Mouse (Mus musculus) kidney, adult 18-20 months (tissue): ENCODE data around the gene H2-Eb2.
A peak's percentile ranks its signal among the peaks of the same experiment; 100 is the strongest.

ENCODE experiments used
- DNase-seq: peaks from one replicate; pipeline ENCODE4 v3.0.0; 2021

H2-Eb2 gene

GRCm38 (mm10) chr17:34325436-34325835 lies at the start of gene H2-Eb2:
Gene H2-Eb2 (plus strand): TSS chr17:34325665.
- DNase-seq: no peak

GRCm38 (mm10) chr17:34280499-34281038 lies 44.9 kb upstream of the H2-Eb2 start:
- DNase-seq: no peak

- no peak for DNase-seq
Measured at GRCm38 (mm10) chr17:34281836-34282235, 43.6 kb upstream of the H2-Eb2 start.

- DNase-seq: no peak
Measured at GRCm38 (mm10) chr17:34285371-34285770, 40.1 kb upstream of the H2-Eb2 start.

- DNase-seq: peak; percentile 57
Measured at GRCm38 (mm10) chr17:34285848-34286247, 39.6 kb upstream of the H2-Eb2 start.

- DNase-seq: no peak
Measured at GRCm38 (mm10) chr17:34286501-34286900, 39.0 kb upstream of the H2-Eb2 start.

- DNase-seq: no peak
Measured at GRCm38 (mm10) chr17:34286999-34287398, 38.5 kb upstream of the H2-Eb2 start.

- peak; percentile 86 for DNase-seq
Measured at GRCm38 (mm10) chr17:34287648-34288047, 37.8 kb upstream of the H2-Eb2 start, which contains the start of gene H2-Aa. Gene H2-Aa (minus strand): TSS chr17:34287823.

GRCm38 (mm10) chr17:34288131-34288530 lies 37.3 kb upstream of the H2-Eb2 start:
- DNase-seq: no peak

- DNase-seq: peak; percentile 80
Measured at GRCm38 (mm10) chr17:34291609-34292008, 33.9 kb upstream of the H2-Eb2 start.

- DNase-seq: no peak
Measured at GRCm38 (mm10) chr17:34292570-34292969, 32.9 kb upstream of the H2-Eb2 start.

- DNase-seq: peak; percentile 1
Measured at GRCm38 (mm10) chr17:34293533-34293932, 31.9 kb upstream of the H2-Eb2 start.

- peak; percentile 1 for DNase-seq
Measured at GRCm38 (mm10) chr17:34294249-34294648, 31.2 kb upstream of the H2-Eb2 start.

GRCm38 (mm10) chr17:34295307-34295706 lies 30.2 kb upstream of the H2-Eb2 start:
- no peak for DNase-seq

- peak; percentile 41 for DNase-seq
Measured at GRCm38 (mm10) chr17:34295891-34296794, 29.3 kb upstream of the H2-Eb2 start.

GRCm38 (mm10) chr17:34299356-34299755 lies 26.1 kb upstream of the H2-Eb2 start:
- no peak for DNase-seq

- DNase-seq: no peak
Measured at GRCm38 (mm10) chr17:34300071-34300470, 25.4 kb upstream of the H2-Eb2 start.

- DNase-seq: no peak
Measured at GRCm38 (mm10) chr17:34300691-34301566, 24.5 kb upstream of the H2-Eb2 start.

- DNase-seq: no peak
Measured at GRCm38 (mm10) chr17:34301670-34302190, 23.7 kb upstream of the H2-Eb2 start.

- no peak for DNase-seq
Measured at GRCm38 (mm10) chr17:34303789-34304188, 21.7 kb upstream of the H2-Eb2 start.

GRCm38 (mm10) chr17:34304751-34305150 lies 20.7 kb upstream of the H2-Eb2 start:
- peak; percentile 64 for DNase-seq

- peak; percentile 89 for DNase-seq
Measured at GRCm38 (mm10) chr17:34305380-34306030, 20.0 kb upstream of the H2-Eb2 start, which contains the start of gene H2-Eb1. Gene H2-Eb1 (plus strand): TSS chr17:34305867.
